Mouse (Mus musculus) heart, embryonic 14.5 days (tissue): ENCODE data around the gene Akain1. TPM values are rescaled to one million over a fixed set of nuclear protein-coding genes. Genes with fewer than 3 reads are reported as not detected.

Experiments used
- ATAC-seq: fragments of 200-750 bp; cut with Nextera tagmentation; 2 replicates; pipeline ENCODE4 v1.8.0; 2017; ENCODE audit warnings: low read depth, moderate TSS enrichment; ENCODE audit not compliant: insufficient number of reproducible peaks, insufficient read depth, low FRiP score
- H3K27ac ChIP-seq, 2 experiments: fragments of 200-500 bp in 1 of 2; fragments of 300-500 bp in 1 of 2; sonication (generic) in 1 of 2; replicated peaks in 1 of 2; 2 replicates each; pipeline ENCODE4 v1.5.1; 2012 to 2014; ENCODE audit warnings: low read depth in 2 of 2, low read length in 2 of 2, control low read depth in 1 of 2, mild to moderate bottlenecking in 1 of 2, mixed read lengths in 1 of 2; ENCODE audit not compliant: control insufficient read depth in 1 of 2, insufficient read depth in 1 of 2
- H3K27me3 ChIP-seq: fragments of 300-500 bp; sonication (generic); 2 replicates; pipeline ENCODE4 v1.6.1; 2014; ENCODE audit warnings: mild to moderate bottlenecking, low read length, control low read depth; ENCODE audit not compliant: control insufficient read depth, insufficient read depth
- H3K36me3 ChIP-seq: fragments of 300-500 bp; sonication (generic); 2 replicates; pipeline ENCODE4 v1.6.1; 2014; ENCODE audit warnings: mild to moderate bottlenecking, control low read depth, low read length, mixed read lengths; ENCODE audit not compliant: control insufficient read depth, insufficient read depth
- H3K4me1 ChIP-seq, 2 experiments: fragments of 200-500 bp in 1 of 2; fragments of 300-500 bp in 1 of 2; sonication (generic) in 1 of 2; 2 replicates each; pipeline ENCODE4 v1.6.1; 2012 to 2014; ENCODE audit warnings: low read length in 2 of 2, control low read depth in 1 of 2, mixed read lengths in 1 of 2; ENCODE audit not compliant: control insufficient read depth in 2 of 2, insufficient read depth in 2 of 2
- H3K4me2 ChIP-seq: fragments of 300-500 bp; sonication (generic); 2 replicates; pipeline ENCODE4 v1.6.1; 2014; ENCODE audit warnings: mild to moderate bottlenecking, low read length
- H3K4me3 ChIP-seq, 2 experiments: fragments of 200-500 bp in 1 of 2; fragments of 300-500 bp in 1 of 2; sonication (generic) in 1 of 2; 2 replicates each; pipeline ENCODE4 v1.5.1; 2012 to 2014; ENCODE audit warnings: low read length in 2 of 2, mild to moderate bottlenecking in 2 of 2, control low read depth in 1 of 2, low read depth in 1 of 2, moderate library complexity in 1 of 2; ENCODE audit not compliant: control insufficient read depth in 1 of 2, insufficient read depth in 1 of 2
- H3K9ac ChIP-seq: fragments of 300-500 bp; sonication (generic); 2 replicates; pipeline ENCODE4 v1.6.1; 2014; ENCODE audit warnings: mild to moderate bottlenecking, low read length
- H3K9me3 ChIP-seq: fragments of 300-500 bp; sonication (generic); 2 replicates; pipeline ENCODE4 v1.6.1; 2016; ENCODE audit warnings: low read length, control low read depth; ENCODE audit not compliant: control insufficient read depth
- WGBS: fragments of 180-500 bp; shearing (Covaris S2); extraction: QIAGEN DNeasy Blood & Tissue Kit; methylation state at CpG from one replicate; pipeline ENCODE4 v1.1.7; 2014; 5-methylcytosine and 5-hydroxymethylcytosine counted together
- polyA plus RNA-seq: library from polyadenylated mRNA; unstranded; fragments of >200 nt; fragmentation: Nextera tagmentation; extraction: Ambion mirVana; gene quantifications from 2 replicates; pipeline ENCODE4 v1.2.1, GENCODE M21; 2014

The Akain1 gene
- polyA plus RNA-seq, 1 experiment from 2014 or later = not detected

GRCm38 (mm10) chr17:69487116-69487515, 48.0 kb downstream of the Akain1 start:
- no peak for ATAC-seq
- H3K36me3 ChIP-seq = no peaks in the 10 kb centered on the region
- no peaks in the 10 kb centered on the region for H3K4me1 ChIP-seq
- H3K27me3 ChIP-seq = no peaks in the 10 kb centered on the region
- H3K4me3 ChIP-seq = no peak overlapping the region
- no peak overlapping the region for H3K9ac ChIP-seq
- WGBS = 82% methylated on average over 12 of the region's 12 CpGs
- no peak overlapping the region for H3K27ac ChIP-seq
- H3K9me3 ChIP-seq = peaks cover 5% of the 10 kb centered on the region; the same call in 1 of the 2 replicates
- no peak overlapping the region for H3K4me2 ChIP-seq

DNA sequence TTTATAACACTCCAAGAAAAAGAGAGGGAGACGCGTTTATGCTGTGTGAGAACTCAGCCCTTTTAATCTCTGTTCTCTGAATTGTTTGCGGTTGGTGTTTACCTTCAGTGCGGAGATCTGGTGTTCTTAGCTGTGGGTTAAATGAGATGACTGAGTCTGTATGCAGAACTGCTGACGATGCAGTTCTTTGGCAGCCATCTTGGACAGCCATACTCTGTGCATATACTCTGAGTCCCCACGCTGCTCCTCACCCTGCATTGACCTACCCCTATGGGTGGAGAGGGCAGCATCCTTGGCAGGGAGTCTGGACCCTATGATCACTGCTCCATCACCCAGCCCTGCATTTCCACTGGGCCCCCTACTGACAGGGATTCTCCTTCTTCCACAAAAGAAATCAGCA, 48.8 kb downstream of the Akain1 start:
- 88% methylated on average over 6 of the region's 6 CpGs for WGBS
- ATAC-seq = no peak
- Histone ChIP-seq H3K4me1 (no peaks in the 10 kb centered on the region), H3K9ac (no peak overlapping the region), H3K27me3 (no peaks in the 10 kb centered on the region), H3K4me3 (no peak overlapping the region), H3K27ac (no peak overlapping the region), H3K9me3 (peaks cover 5% of the 10 kb centered on the region; the same call in 1 of the 2 replicates), H3K4me2 (no peak overlapping the region), H3K36me3 (no peaks in the 10 kb centered on the region)

- ATAC-seq = no peak
- no peak overlapping the region for H3K4me3 ChIP-seq
- no peak overlapping the region for H3K27ac ChIP-seq
- H3K27me3 ChIP-seq = no peaks in the 10 kb centered on the region
- no peaks in the 10 kb centered on the region for H3K36me3 ChIP-seq
- H3K4me2 ChIP-seq = no peak overlapping the region
- 86% methylated on average over 5 of the region's 5 CpGs for WGBS
- H3K9ac ChIP-seq = no peak overlapping the region
- no peaks in the 10 kb centered on the region for H3K4me1 ChIP-seq
- H3K9me3 ChIP-seq = 0 out of 2 replicates have a peak, but pooled peaks cover under 1% of the 10 kb centered on the region
Observed at GRCm38 (mm10) chr17:69488826-69489225, 49.7 kb downstream of the Akain1 start.

GRCm38 (mm10) chr17:69492368-69492767, 53.2 kb downstream of the Akain1 start:
- Histone ChIP-seq H3K4me1 (no peaks in the 10 kb centered on the region), H3K4me3 (no peak overlapping the region), H3K4me2 (no peak overlapping the region), H3K27me3 (no peaks in the 10 kb centered on the region), H3K27ac (no peak overlapping the region), H3K9ac (no peak overlapping the region), H3K36me3 (no peaks in the 10 kb centered on the region), H3K9me3 (no peaks in the 10 kb centered on the region)
- WGBS = 76% methylated on average over 6 of the region's 6 CpGs
- ATAC-seq = no peak

GRCm38 (mm10) chr17:69495531-69495930, 56.4 kb downstream of the Akain1 start:
- Histone ChIP-seq H3K27me3 (no peaks in the 10 kb centered on the region), H3K4me2 (no peak overlapping the region), H3K36me3 (no peaks in the 10 kb centered on the region), H3K4me1 (no peaks in the 10 kb centered on the region), H3K9me3 (no peaks in the 10 kb centered on the region), H3K27ac (no peak overlapping the region), H3K9ac (no peak overlapping the region), H3K4me3 (no peak overlapping the region)
- WGBS = 37% methylated on average over 2 of the region's 2 CpGs
- no peak for ATAC-seq

- ATAC-seq = no peak
- no peak overlapping the region for H3K4me3 ChIP-seq
- no peak overlapping the region for H3K4me2 ChIP-seq
- 74% methylated on average over 3 of the region's 3 CpGs for WGBS
- no peaks in the 10 kb centered on the region for H3K4me1 ChIP-seq
- H3K36me3 ChIP-seq = no peaks in the 10 kb centered on the region
- H3K27me3 ChIP-seq = no peaks in the 10 kb centered on the region
- no peaks in the 10 kb centered on the region for H3K9me3 ChIP-seq
- H3K9ac ChIP-seq = no peak overlapping the region
- H3K27ac ChIP-seq = no peak overlapping the region
Observed at GRCm38 (mm10) chr17:69496125-69496524, 57.0 kb downstream of the Akain1 start.

DNA sequence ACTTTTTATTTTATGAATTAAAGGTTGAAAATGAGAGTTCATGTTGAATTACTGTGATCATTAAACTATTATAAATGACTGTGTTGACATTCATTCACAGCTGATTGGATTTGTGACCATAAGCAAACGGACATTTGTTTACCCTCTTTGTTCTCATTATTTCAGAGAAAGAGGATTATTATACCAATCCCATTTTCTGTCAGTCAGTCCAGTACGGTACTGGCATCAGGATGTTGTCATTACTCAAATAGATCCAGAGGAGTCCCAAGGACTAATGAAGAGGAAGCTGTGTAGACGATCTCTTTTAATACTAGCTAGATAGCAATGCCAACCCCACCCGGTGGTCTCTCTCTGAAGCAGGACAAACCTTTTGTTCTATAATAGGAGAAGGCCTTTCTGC, 58.2 kb downstream of the Akain1 start:
- no peaks in the 10 kb centered on the region for H3K9me3 ChIP-seq
- no peak overlapping the region for H3K9ac ChIP-seq
- no peak for ATAC-seq
- H3K27ac ChIP-seq = no peak overlapping the region
- no peaks in the 10 kb centered on the region for H3K27me3 ChIP-seq
- no peak overlapping the region for H3K4me2 ChIP-seq
- H3K4me3 ChIP-seq = no peak overlapping the region
- no peaks in the 10 kb centered on the region for H3K4me1 ChIP-seq
- no peaks in the 10 kb centered on the region for H3K36me3 ChIP-seq
- WGBS = 70% methylated on average over 4 of the region's 4 CpGs

- no peak overlapping the region for H3K27ac ChIP-seq
- H3K9me3 ChIP-seq = no peaks in the 10 kb centered on the region
- H3K4me3 ChIP-seq = no peak overlapping the region
- ATAC-seq = no peak
- no peaks in the 10 kb centered on the region for H3K27me3 ChIP-seq
- no peaks in the 10 kb centered on the region for H3K36me3 ChIP-seq
- no peak overlapping the region for H3K9ac ChIP-seq
- WGBS = 46% methylated on average over 2 of the region's 2 CpGs
- no peaks in the 10 kb centered on the region for H3K4me1 ChIP-seq
- H3K4me2 ChIP-seq = no peak overlapping the region
Observed at GRCm38 (mm10) chr17:69498913-69499312, 59.8 kb downstream of the Akain1 start.
